Mouse (Mus musculus): ENCODE data around the gene Gm44596. TPM values are rescaled to one million over a fixed set of nuclear protein-coding genes. Genes with fewer than 3 reads are reported as not detected.
"Not testable (repeated sequence)": the region's sequence is repeated elsewhere in the genome, so short reads cannot be mapped to it uniquely, and the experiment has no call there.

The Gm44596 gene
- total and polyA plus RNA-seq, 3 experiments: not detected

DNA sequence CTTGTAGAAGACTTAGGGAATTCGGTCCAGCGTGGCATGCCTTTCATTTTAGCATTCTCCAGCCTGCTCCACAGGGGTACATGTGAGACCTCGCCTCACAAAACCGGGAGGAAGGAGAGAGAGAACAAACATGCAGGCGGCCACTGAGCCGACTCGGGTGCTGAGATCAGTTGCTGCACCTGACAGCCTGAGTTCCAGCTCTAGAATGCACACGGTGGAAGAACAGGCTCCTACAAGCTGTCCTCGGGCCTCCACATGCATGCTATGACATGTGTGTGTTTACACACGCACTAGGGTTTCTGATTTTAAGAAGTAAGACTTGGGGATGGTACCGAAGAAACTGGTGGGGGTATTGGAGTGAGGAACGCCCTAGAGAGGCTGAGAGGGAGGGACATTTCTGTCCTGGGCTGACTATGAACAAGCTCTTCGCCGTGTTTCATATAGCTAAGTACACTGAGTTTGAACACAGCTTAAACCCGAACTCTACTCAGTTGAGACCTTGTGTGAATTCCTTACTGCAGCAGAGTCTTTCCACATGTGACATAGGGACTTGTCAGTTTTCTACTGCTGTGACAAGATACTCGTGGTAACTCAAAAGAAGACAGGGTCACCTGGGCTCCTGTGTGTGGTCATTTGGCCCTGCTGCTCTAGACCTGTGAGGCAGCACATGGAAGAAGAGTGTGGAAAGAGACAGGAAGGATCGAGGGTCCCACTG is 1.2 kb downstream of the Gm44596 start:
- no peak overlapping the region for H3K4me3 ChIP-seq (ENCODE audit: control insufficient read depth in 1 of 2, insufficient read depth in 1 of 2, low read depth in 2 of 2, low read length in 2 of 2)
- no peak overlapping the region for H3K27ac ChIP-seq (ENCODE audit: control insufficient read depth, low read depth, low read length)
- H3K4me1 ChIP-seq (ENCODE audit: control insufficient read depth in 1 of 2, insufficient read depth in 2 of 2, low read length in 2 of 2): peaks cover 0 to 4% of the 10 kb centered on the region in 2 experiments; a peak in 1 of 4 replicates
- peaks cover 0 to 2% of the 10 kb centered on the region in 2 experiments; a peak in 1 of 4 replicates for H3K36me3 ChIP-seq (ENCODE audit: control insufficient read depth in 1 of 2, insufficient read depth in 2 of 2, low read length in 2 of 2)
- no peak for DNase-seq (ENCODE audit: low read depth, low spot score)
- TF ChIP-seq NRF1 (IDR thresholded peaks at IDR 0.05; ENCODE audit: insufficient read depth, low read depth, low read length, poor library complexity, severe bottlenecking): no peak
- peak; percentile 55; the same call in 1 of the 2 replicates for TF ChIP-seq POLR2AphosphoS2 (IDR thresholded peaks at IDR 0.05; ENCODE audit: low read length)
- TF ChIP-seq HCFC1 (IDR thresholded peaks at IDR 0.05; ENCODE audit: low read depth, low read length): no peak
- H3K27me3 ChIP-seq (ENCODE audit: control insufficient read depth in 1 of 2, insufficient read depth in 2 of 2, low read length in 2 of 2): no peaks in the 10 kb centered on the region
- no peaks in the 10 kb centered on the region for H3K79me2 ChIP-seq (ENCODE audit: control insufficient read depth, insufficient read depth, low read length, poor library complexity)
- H3K9me3 ChIP-seq (replicated peaks; ENCODE audit: insufficient read depth, low read length): no peaks in the 10 kb centered on the region
- no peak overlapping the region for H3K9ac ChIP-seq (ENCODE audit: control insufficient read depth, low read depth, low read length, poor library complexity, severe bottlenecking)

DNA sequence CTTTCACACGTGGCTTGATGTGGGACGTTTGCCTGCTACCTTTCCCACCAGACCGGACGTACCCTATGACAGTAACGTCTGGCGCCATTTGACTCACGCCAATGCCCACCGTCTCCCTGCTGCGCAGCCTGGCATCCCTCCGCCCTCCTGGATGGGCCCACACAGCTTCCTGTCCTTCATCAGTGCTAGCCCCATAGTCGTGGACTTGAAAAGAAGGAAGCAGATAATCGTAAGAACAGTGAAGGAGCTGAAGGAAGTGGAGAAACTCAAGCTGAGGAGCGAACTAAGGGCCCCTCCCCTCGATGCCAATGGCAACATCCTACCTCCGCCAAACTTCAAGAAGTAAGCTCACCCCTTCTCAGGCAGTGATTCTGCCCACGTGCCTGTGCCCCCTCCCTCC is 4.3 kb downstream of the Gm44596 start:
- Histone ChIP-seq H3K79me2 (ENCODE audit: control insufficient read depth, insufficient read depth, low read length, poor library complexity) (no peaks in the 10 kb centered on the region), H3K27ac (ENCODE audit: control insufficient read depth, low read depth, low read length) (no peak overlapping the region), H3K4me1 (ENCODE audit: control insufficient read depth in 1 of 2, insufficient read depth in 2 of 2, low read length in 2 of 2) (peaks cover 0 to 8% of the 10 kb centered on the region in 2 experiments; a peak in 1 of 4 replicates), H3K4me3 (ENCODE audit: control insufficient read depth in 1 of 2, insufficient read depth in 1 of 2, low read depth in 2 of 2, low read length in 2 of 2) (no peak overlapping the region), H3K36me3 (ENCODE audit: control insufficient read depth in 1 of 2, insufficient read depth in 2 of 2, low read length in 2 of 2) (no peaks in the 10 kb centered on the region), H3K27me3 (ENCODE audit: control insufficient read depth in 1 of 2, insufficient read depth in 2 of 2, low read length in 2 of 2) (no peaks in the 10 kb centered on the region), H3K9ac (ENCODE audit: control insufficient read depth, low read depth, low read length, poor library complexity, severe bottlenecking) (no peak overlapping the region), H3K9me3 (replicated peaks; ENCODE audit: insufficient read depth, low read length) (no peaks in the 10 kb centered on the region)
- DNase-seq (ENCODE audit: low read depth, low spot score): no peak
- no peak for TF ChIP-seq SIN3A (IDR thresholded peaks at IDR 0.05; ENCODE audit: low read length)
- no peak for TF ChIP-seq SMC3 (IDR thresholded peaks at IDR 0.05; ENCODE audit: low read depth, low read length)
- no peak for TF ChIP-seq JUND (IDR thresholded peaks at IDR 0.05; ENCODE audit: low read depth, low read length)

DNA sequence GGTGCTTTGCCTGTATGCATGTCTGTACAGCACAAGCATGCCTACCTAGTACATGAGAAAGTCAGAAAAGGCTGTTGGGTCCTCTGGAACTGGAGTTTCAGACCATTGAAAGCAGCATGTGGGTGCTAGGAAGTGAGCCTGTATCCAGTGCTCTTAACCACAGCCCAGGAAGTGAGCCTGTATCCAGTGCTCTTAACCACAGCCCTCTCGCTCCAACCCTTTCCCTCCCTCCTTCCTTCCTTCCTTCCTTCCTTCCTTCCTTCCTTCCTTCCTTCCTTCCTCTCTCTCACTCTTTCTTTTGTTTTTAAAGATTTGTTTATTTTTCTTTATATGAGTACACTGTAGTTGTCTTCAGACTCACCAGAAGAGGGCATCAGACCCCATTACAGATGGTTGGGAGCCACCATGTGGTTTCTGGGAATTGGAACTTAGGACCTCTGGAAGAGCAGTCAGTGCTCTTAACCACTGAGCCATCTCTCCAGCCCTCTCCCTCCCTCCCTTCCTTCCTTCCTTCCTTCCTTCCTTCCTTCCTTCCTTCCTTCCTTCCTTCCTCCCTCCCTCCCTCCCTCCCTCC is 5.4 kb downstream of the Gm44596 start:
- not testable (repeated sequence) for H3K9me3 ChIP-seq (replicated peaks; ENCODE audit: insufficient read depth, low read length); H3K27me3 ChIP-seq (ENCODE audit: control insufficient read depth in 1 of 2, insufficient read depth in 2 of 2, low read length in 2 of 2); H3K9ac ChIP-seq (ENCODE audit: control insufficient read depth, low read depth, low read length, poor library complexity, severe bottlenecking); H3K36me3 ChIP-seq (ENCODE audit: control insufficient read depth in 1 of 2, insufficient read depth in 2 of 2, low read length in 2 of 2); H3K79me2 ChIP-seq (ENCODE audit: control insufficient read depth, insufficient read depth, low read length, poor library complexity); DNase-seq (ENCODE audit: low read depth, low spot score); H3K27ac ChIP-seq (ENCODE audit: control insufficient read depth, low read depth, low read length); H3K4me1 ChIP-seq (ENCODE audit: control insufficient read depth in 1 of 2, insufficient read depth in 2 of 2, low read length in 2 of 2); H3K4me3 ChIP-seq (ENCODE audit: control insufficient read depth in 1 of 2, insufficient read depth in 1 of 2, low read depth in 2 of 2, low read length in 2 of 2)
- TF ChIP-seq SMC3 (IDR thresholded peaks at IDR 0.05; ENCODE audit: low read depth, low read length) (peak; percentile 37; the same call in 1 of the 2 replicates), CTCF (IDR thresholded peaks at IDR 0.05 in 2 of 3, conservative IDR thresholded peaks at IDR 0.05 in 1 of 3; ENCODE audit: control insufficient read depth in 1 of 3, insufficient read depth in 1 of 3, low read depth in 2 of 3, low read length in 3 of 3, poor library complexity in 1 of 3, severe bottlenecking in 1 of 3) (peak in 1 of 3 experiments; percentile 40; a peak in 2 of 6 replicates)
